Mouse (Mus musculus) gastrocnemius, postnatal 4 days (tissue): ENCODE measurements at regions not wholly inside any gene's neighbourhood (a gene's known extent, or its start where the extent isn't known, plus 50 kb on each side); places are given as distances from the start of the nearest gene placed in this dataset.

ENCODE experiments used
- DNase-seq, 2 experiments: peaks; one replicate each; pipeline ENCODE4 v3.0.0; 2021 to 2022; ENCODE audit warnings: low spot score in 2 of 2, mixed read lengths in 2 of 2

GRCm38 (mm10) chr8:103482033-103482720, 619.2 kb upstream of the Cdh5 start:
- peak in 1 of 2 experiments; percentile 16 for DNase-seq

- DNase-seq = no peak
Observed at GRCm38 (mm10) chr8:103485441-103485840, 616.0 kb upstream of the Cdh5 start.

GRCm38 (mm10) chr8:103489411-103489810, 612.0 kb upstream of the Cdh5 start:
- no peak for DNase-seq

- peak in 1 of 2 experiments; percentile 13 for DNase-seq
Observed at GRCm38 (mm10) chr8:103492914-103493517, 608.4 kb upstream of the Cdh5 start.

- DNase-seq = no peak
Observed at GRCm38 (mm10) chr8:103493932-103494493, 607.4 kb upstream of the Cdh5 start.

- DNase-seq = no peak
Observed at GRCm38 (mm10) chr8:103494670-103495069, 606.8 kb upstream of the Cdh5 start.

DNA sequence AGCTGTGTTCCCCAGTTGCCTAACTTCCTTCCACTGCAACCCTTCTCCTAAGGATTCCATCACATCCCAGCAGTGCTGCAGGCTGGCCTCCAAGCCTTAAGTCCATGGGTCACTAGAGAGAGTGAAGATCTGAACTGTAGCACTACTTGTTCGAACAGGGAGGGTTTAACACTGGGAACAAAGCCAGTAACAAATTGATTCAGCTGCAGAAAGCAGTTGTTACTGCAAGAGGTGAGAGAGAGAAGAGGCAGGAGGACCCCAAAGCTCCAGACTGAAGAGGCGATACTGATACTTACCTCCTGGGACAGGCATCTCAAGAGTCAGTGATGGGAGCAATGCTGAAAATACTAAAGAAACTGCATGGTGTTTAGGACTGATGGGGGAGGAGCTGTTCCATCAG, 600.1 kb upstream of the Cdh5 start:
- no peak for DNase-seq

GRCm38 (mm10) chr8:103502991-103503767, 598.2 kb upstream of the Cdh5 start:
- DNase-seq = no peak

GRCm38 (mm10) chr8:103506334-103506733, 595.1 kb upstream of the Cdh5 start:
- no peak for DNase-seq

GRCm38 (mm10) chr8:103507068-103507467, 594.4 kb upstream of the Cdh5 start:
- no peak for DNase-seq

GRCm38 (mm10) chr8:103520141-103520866, 581.1 kb upstream of the Cdh5 start:
- no peak for DNase-seq

GRCm38 (mm10) chr8:103530903-103531302, 570.5 kb upstream of the Cdh5 start:
- DNase-seq = no peak

GRCm38 (mm10) chr8:103534971-103535370, 566.5 kb upstream of the Cdh5 start:
- peak in 1 of 2 experiments; percentile 42 for DNase-seq

GRCm38 (mm10) chr8:103536856-103537255, 564.6 kb upstream of the Cdh5 start:
- peak in 1 of 2 experiments; percentile 9 for DNase-seq

GRCm38 (mm10) chr8:103541954-103542353, 559.5 kb upstream of the Cdh5 start:
- DNase-seq = no peak

GRCm38 (mm10) chr8:103551916-103552535, 549.4 kb upstream of the Cdh5 start:
- no peak for DNase-seq

- no peak for DNase-seq
Observed at GRCm38 (mm10) chr8:103561606-103562005, 539.8 kb upstream of the Cdh5 start.

GRCm38 (mm10) chr8:103570864-103571425, 530.5 kb upstream of the Cdh5 start:
- DNase-seq = no peak

DNA sequence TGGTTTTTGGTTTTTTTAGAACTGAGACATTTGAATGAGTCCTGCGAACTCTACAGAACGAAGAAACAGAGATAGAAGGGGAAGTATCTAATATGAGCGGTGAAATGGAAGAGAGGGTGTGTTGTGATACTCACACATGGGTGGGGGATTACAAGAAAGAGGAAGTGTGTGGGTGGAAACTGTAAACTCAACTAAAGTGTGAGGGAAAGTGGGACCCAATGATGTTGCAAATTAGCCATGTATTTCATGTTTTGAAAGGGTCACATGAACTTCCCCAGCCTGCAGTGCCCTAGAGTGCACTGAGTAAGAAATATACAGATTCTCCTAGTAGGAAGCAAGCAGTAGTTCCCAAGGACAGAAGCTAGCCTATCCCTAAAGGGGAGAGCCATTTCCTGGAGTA, 524.3 kb upstream of the Cdh5 start:
- DNase-seq = no peak

GRCm38 (mm10) chr8:103578006-103578405, 523.4 kb upstream of the Cdh5 start:
- DNase-seq = no peak
